8 mouse cellular contexts compared by ENCODE assay signal in genomic region chr15:78530141-78530540, GRCm38 (mm10). TPM values are rescaled to one million over a fixed set of nuclear protein-coding genes. Genes with fewer than 3 reads are reported as not detected.
DNase-seq lines count a peak whose midpoint lies in the region; ATAC-seq and TF ChIP-seq lines count a peak whose summit lies in the region.

No protein-coding gene starts in this region.

- peak; percentile 19 for DNase-seq in heart, adult 8-10 months (ENCODE audit: low spot score)
- DNase-seq in heart, postnatal 4 days, result no peak
- no peak for DNase-seq in hindbrain, postnatal 0 days (ENCODE audit: low spot score)
- DNase-seq in layer of hippocampus, postnatal 10 days (ENCODE audit: low spot score in 2 of 2), result no peak
- DNase-seq in layer of hippocampus, adult 9-10 months (ENCODE audit: low spot score), result no peak

- no peak for TF ChIP-seq POLR2A in small intestine, adult 2 months (IDR thresholded peaks at IDR 0.05; ENCODE audit: low read depth, low read length)

- peaks cover 67% of the 10 kb centered on the region for H3K4me1 ChIP-seq in megakaryocyte, embryonic 14.5 days
- peaks cover 20% of the 10 kb centered on the region for H3K4me1 ChIP-seq in hindbrain, postnatal 0 days (ENCODE audit: insufficient read depth, low read length)
- peaks cover 37% of the 10 kb centered on the region for H3K4me1 ChIP-seq in small intestine, adult 2 months (ENCODE audit: control insufficient read depth, insufficient read depth, insufficient read length, low read length)

- H3K4me3 ChIP-seq in megakaryocyte, embryonic 14.5 days (replicated peaks), result peak overlapping the region; percentile 92
- no peak overlapping the region for H3K4me3 ChIP-seq in hindbrain, postnatal 0 days (ENCODE audit: low read length)
- no peak overlapping the region for H3K4me3 ChIP-seq in small intestine, adult 2 months (ENCODE audit: low read depth, low read length)

- peaks cover 24% of the 10 kb centered on the region for H3K27me3 ChIP-seq in megakaryocyte, embryonic 14.5 days (replicated peaks)
- no peaks in the 10 kb centered on the region for H3K27me3 ChIP-seq in hindbrain, postnatal 0 days (ENCODE audit: insufficient read depth, low read length)
- no peaks in the 10 kb centered on the region for H3K27me3 ChIP-seq in small intestine, adult 2 months (ENCODE audit: control insufficient read depth, insufficient read depth, low read length)

- no peak for TF ChIP-seq CTCF in hindbrain, postnatal 0 days (IDR thresholded peaks at IDR 0.05; ENCODE audit: low read depth)
- no peak for TF ChIP-seq CTCF in small intestine, adult 2 months (IDR thresholded peaks at IDR 0.05; ENCODE audit: extremely low read depth, insufficient read length, insufficient replicate concordance, low read depth, low read length)

- 73% methylated on average over 3 of the region's 3 CpGs for WGBS in hindbrain, postnatal 0 days
- WGBS in small intestine, adult 2 months, result 80% methylated on average over 3 of the region's 3 CpGs

- peaks cover 26% of the 10 kb centered on the region for H3K36me3 ChIP-seq in megakaryocyte, embryonic 14.5 days (replicated peaks; ENCODE audit: low read length)
- H3K36me3 ChIP-seq in hindbrain, postnatal 0 days (ENCODE audit: insufficient read depth, low read length), result no peaks in the 10 kb centered on the region
- no peaks in the 10 kb centered on the region for H3K36me3 ChIP-seq in small intestine, adult 2 months (ENCODE audit: control insufficient read depth, insufficient read depth, low read length)

- no peak overlapping the region for H3K4me2 ChIP-seq in hindbrain, postnatal 0 days (ENCODE audit: low read depth, low read length)

- no peak overlapping the region for H3K9ac ChIP-seq in hindbrain, postnatal 0 days (replicated peaks; ENCODE audit: low read length)

- H3K9me3 ChIP-seq in megakaryocyte, embryonic 14.5 days, result no peaks in the 10 kb centered on the region
- H3K9me3 ChIP-seq in hindbrain, postnatal 0 days (ENCODE audit: low read length), result no peaks in the 10 kb centered on the region

- ATAC-seq in megakaryocyte, adult 5-6 weeks (ENCODE audit: poor library complexity, severe bottlenecking), result no peak
- no peak for ATAC-seq in hindbrain, postnatal 0 days

- H3K27ac ChIP-seq in hindbrain, postnatal 0 days, result peak overlapping the region; percentile 61; the same call in 1 of the 2 replicates
- H3K27ac ChIP-seq in small intestine, adult 2 months (ENCODE audit: insufficient read depth, low read depth, low read length), result peak overlapping the region; percentile 14

RNA-seq across cellular contexts. Expression of gene C1qtnf6, which starts 1.1 kb away (rescaled TPM):
- 10 to 100 TPM in 1 of 4 experiments, 1 to 10 TPM in 3; 8.2 to 12.6 (median 9.5) TPM for total RNA-seq in heart, adult 8-10 months (2022)
- total RNA-seq in heart, postnatal 4 days (2021), result 10 to 100 TPM; 63.6 to 64.5 TPM
- polyA plus RNA-seq in megakaryocyte, embryonic 14.5 days (2012; ENCODE audit: insufficient read depth, low replicate concordance), result 22.8 and 31.2 TPM in 2 replicates
- 2.4 and 2.7 TPM in 2 replicates for total RNA-seq in megakaryocyte, adult 5-6 weeks (2015)
- total RNA-seq in megakaryocyte, adult 5-6 weeks (2017), result 0.89 TPM in 1 of 2 replicates, not detected in the other
- total RNA-seq in hindbrain, postnatal 0 days (2014; rRNA removed), result 3.1 and 6.1 TPM in 2 replicates
- polyA plus RNA-seq in hindbrain, postnatal 0 days (2015; fragmentation: Nextera tagmentation; extraction: Ambion mirVana), result 10.0 and 10.2 TPM in 2 replicates
- 7.9 and 8.1 TPM in 2 replicates for polyA plus RNA-seq in small intestine, adult 2 months (2012; rRNA removed)
- 10 to 100 TPM; 17.4 to 19.4 TPM for total RNA-seq in layer of hippocampus, postnatal 10 days (2021)

RNA-seq across cellular contexts. Expression of gene Sstr3, which starts 14.3 kb away (rescaled TPM):
- total RNA-seq in heart, adult 8-10 months (2022), result not detected
- under 1 TPM; 0.07 TPM for total RNA-seq in heart, postnatal 4 days (2021)
- not detected in 2 replicates for polyA plus RNA-seq in megakaryocyte, embryonic 14.5 days (2012; ENCODE audit: insufficient read depth, low replicate concordance)
- total RNA-seq in megakaryocyte, adult 5-6 weeks (2015), result 0.02 TPM in 1 of 2 replicates, not detected in the other
- total RNA-seq in megakaryocyte, adult 5-6 weeks (2017), result not detected in 2 replicates
- total RNA-seq in hindbrain, postnatal 0 days (2014; rRNA removed), result 3.1 and 4.0 TPM in 2 replicates
- 0.97 and 1.0 TPM in 2 replicates for polyA plus RNA-seq in hindbrain, postnatal 0 days (2015; fragmentation: Nextera tagmentation; extraction: Ambion mirVana)
- polyA plus RNA-seq in small intestine, adult 2 months (2012; rRNA removed), result 0.44 and 1.4 TPM in 2 replicates
- total RNA-seq in layer of hippocampus, postnatal 10 days (2021), result 10 to 100 TPM; 15.7 to 15.8 TPM

RNA-seq across cellular contexts. Expression of gene Il2rb, which starts 35.1 kb away (rescaled TPM):
- under 1 TPM; 0.13 to 0.57 (median 0.34) TPM for total RNA-seq in heart, adult 8-10 months (2022)
- under 1 TPM; 0.27 to 0.41 TPM for total RNA-seq in heart, postnatal 4 days (2021)
- not detected in 2 replicates for polyA plus RNA-seq in megakaryocyte, embryonic 14.5 days (2012; ENCODE audit: insufficient read depth, low replicate concordance)
- 7.0 and 10.5 TPM in 2 replicates for total RNA-seq in megakaryocyte, adult 5-6 weeks (2015)
- 5.4 and 9.4 TPM in 2 replicates for total RNA-seq in megakaryocyte, adult 5-6 weeks (2017)
- total RNA-seq in hindbrain, postnatal 0 days (2014; rRNA removed), result 0.10 and 0.29 TPM in 2 replicates
- polyA plus RNA-seq in hindbrain, postnatal 0 days (2015; fragmentation: Nextera tagmentation; extraction: Ambion mirVana), result 0.40 and 0.58 TPM in 2 replicates
- 7.2 and 11.8 TPM in 2 replicates for polyA plus RNA-seq in small intestine, adult 2 months (2012; rRNA removed)
- total RNA-seq in layer of hippocampus, postnatal 10 days (2021), result under 1 TPM in 1 of 2 experiments, not detected in 1; 0.11 TPM

RNA-seq across cellular contexts. Expression of gene Rac2, which starts 42.4 kb away (rescaled TPM):
- total RNA-seq in heart, adult 8-10 months (2022), result 1 to 10 TPM; 1.2 to 7.6 (median 2.7) TPM
- total RNA-seq in heart, postnatal 4 days (2021), result 1 to 10 TPM; 2.1 to 2.6 TPM
- polyA plus RNA-seq in megakaryocyte, embryonic 14.5 days (2012; ENCODE audit: insufficient read depth, low replicate concordance), result 860 and 3,464 TPM in 2 replicates
- total RNA-seq in megakaryocyte, adult 5-6 weeks (2015), result 581 and 637 TPM in 2 replicates
- 416 and 453 TPM in 2 replicates for total RNA-seq in megakaryocyte, adult 5-6 weeks (2017)
- 2.0 and 3.4 TPM in 2 replicates for total RNA-seq in hindbrain, postnatal 0 days (2014; rRNA removed)
- polyA plus RNA-seq in hindbrain, postnatal 0 days (2015; fragmentation: Nextera tagmentation; extraction: Ambion mirVana), result 5.0 and 6.8 TPM in 2 replicates
- polyA plus RNA-seq in small intestine, adult 2 months (2012; rRNA removed), result 37.0 and 136 TPM in 2 replicates
- 1 to 10 TPM; 3.6 to 3.7 TPM for total RNA-seq in layer of hippocampus, postnatal 10 days (2021)
